Mouse (Mus musculus): ENCODE data around the gene Bach1. TPM values are rescaled to one million over a fixed set of nuclear protein-coding genes. Genes with fewer than 3 reads are reported as not detected.

Bach1 gene
- polyA plus RNA-seq, 1 experiment from 2014 or later: 14.5 TPM

GRCm38 (mm10) chr16:87729469-87729868, 30.7 kb downstream of the Bach1 start:
- Histone ChIP-seq H3K27ac (ENCODE audit: low read depth) (no peak overlapping the region), H3K4me1 (replicated peaks; ENCODE audit: control insufficient read depth, insufficient read depth, low read length) (0 out of 2 replicates have a peak, but pooled peaks cover 3% of the 10 kb centered on the region), H3K9ac (ENCODE audit: low read length) (no peak overlapping the region), H3K36me3 (ENCODE audit: control insufficient read depth, insufficient read depth, low read length) (peaks cover 52% of the 10 kb centered on the region), H3K9me3 (ENCODE audit: control insufficient read depth, low read length) (no peaks in the 10 kb centered on the region), H3K4me3 (ENCODE audit: low read depth, low read length) (no peak overlapping the region), H3K4me2 (ENCODE audit: low read length) (no peak overlapping the region), H3K27me3 (replicated peaks; ENCODE audit: control insufficient read depth, insufficient read depth, low read length) (no peaks in the 10 kb centered on the region)
- WGBS: 91% methylated on average over 20 of the region's 20 CpGs
- DNase-seq (ENCODE audit: low spot score) (no peak), ATAC-seq (replicated peaks; ENCODE audit: low FRiP score, low TSS enrichment, low read depth) (no peak)

- H3K27me3 ChIP-seq (replicated peaks; ENCODE audit: control insufficient read depth, insufficient read depth, low read length): no peaks in the 10 kb centered on the region
- no peaks in the 10 kb centered on the region for H3K9me3 ChIP-seq (ENCODE audit: control insufficient read depth, low read length)
- DNase-seq (ENCODE audit: low spot score) (no peak), ATAC-seq (replicated peaks; ENCODE audit: low FRiP score, low TSS enrichment, low read depth) (no peak)
- no peak overlapping the region for H3K9ac ChIP-seq (ENCODE audit: low read length)
- no peak overlapping the region for H3K4me2 ChIP-seq (ENCODE audit: low read length)
- no peaks in the 10 kb centered on the region for H3K4me1 ChIP-seq (replicated peaks; ENCODE audit: control insufficient read depth, insufficient read depth, low read length)
- no peak overlapping the region for H3K27ac ChIP-seq (ENCODE audit: low read depth)
- H3K4me3 ChIP-seq (ENCODE audit: low read depth, low read length): no peak overlapping the region
- H3K36me3 ChIP-seq (ENCODE audit: control insufficient read depth, insufficient read depth, low read length): peaks cover 16% of the 10 kb centered on the region
- WGBS: 87% methylated on average over 4 of the region's 4 CpGs
Measured at GRCm38 (mm10) chr16:87734868-87735381, 36.2 kb downstream of the Bach1 start.

- H3K9ac ChIP-seq (ENCODE audit: low read length): no peak overlapping the region
- DNase-seq (ENCODE audit: low spot score) (no peak), ATAC-seq (replicated peaks; ENCODE audit: low FRiP score, low TSS enrichment, low read depth) (no peak)
- no peaks in the 10 kb centered on the region for H3K27me3 ChIP-seq (replicated peaks; ENCODE audit: control insufficient read depth, insufficient read depth, low read length)
- no peak overlapping the region for H3K4me2 ChIP-seq (ENCODE audit: low read length)
- 76% methylated on average over 11 of the region's 11 CpGs for WGBS
- H3K9me3 ChIP-seq (ENCODE audit: control insufficient read depth, low read length): no peaks in the 10 kb centered on the region
- no peaks in the 10 kb centered on the region for H3K4me1 ChIP-seq (replicated peaks; ENCODE audit: control insufficient read depth, insufficient read depth, low read length)
- H3K4me3 ChIP-seq (ENCODE audit: low read depth, low read length): no peak overlapping the region
- H3K36me3 ChIP-seq (ENCODE audit: control insufficient read depth, insufficient read depth, low read length): 0 out of 2 replicates have a peak, but pooled peaks cover 5% of the 10 kb centered on the region
- no peak overlapping the region for H3K27ac ChIP-seq (ENCODE audit: low read depth)
Measured at GRCm38 (mm10) chr16:87736106-87736505, 37.4 kb downstream of the Bach1 start.

GRCm38 (mm10) chr16:87737296-87737695, 38.6 kb downstream of the Bach1 start:
- H3K27me3 ChIP-seq (replicated peaks; ENCODE audit: control insufficient read depth, insufficient read depth, low read length): no peaks in the 10 kb centered on the region
- no peak overlapping the region for H3K4me3 ChIP-seq (ENCODE audit: low read depth, low read length)
- no peak overlapping the region for H3K27ac ChIP-seq (ENCODE audit: low read depth)
- no peak for ATAC-seq (replicated peaks; ENCODE audit: low FRiP score, low TSS enrichment, low read depth)
- H3K4me1 ChIP-seq (replicated peaks; ENCODE audit: control insufficient read depth, insufficient read depth, low read length): no peaks in the 10 kb centered on the region
- H3K9me3 ChIP-seq (ENCODE audit: control insufficient read depth, low read length): no peaks in the 10 kb centered on the region
- no peak for DNase-seq (ENCODE audit: low spot score)
- 0 out of 2 replicates have a peak, but pooled peaks cover 5% of the 10 kb centered on the region for H3K36me3 ChIP-seq (ENCODE audit: control insufficient read depth, insufficient read depth, low read length)
- no peak overlapping the region for H3K9ac ChIP-seq (ENCODE audit: low read length)
- WGBS: 39% methylated on average over 8 of the region's 8 CpGs
- no peak overlapping the region for H3K4me2 ChIP-seq (ENCODE audit: low read length)

GRCm38 (mm10) chr16:87737842-87738639, 39.3 kb downstream of the Bach1 start:
- Histone ChIP-seq H3K9me3 (ENCODE audit: control insufficient read depth, low read length) (no peaks in the 10 kb centered on the region), H3K27ac (ENCODE audit: low read depth) (no peak overlapping the region), H3K27me3 (replicated peaks; ENCODE audit: control insufficient read depth, insufficient read depth, low read length) (no peaks in the 10 kb centered on the region), H3K36me3 (ENCODE audit: control insufficient read depth, insufficient read depth, low read length) (0 out of 2 replicates have a peak, but pooled peaks cover 5% of the 10 kb centered on the region), H3K9ac (ENCODE audit: low read length) (no peak overlapping the region), H3K4me1 (replicated peaks; ENCODE audit: control insufficient read depth, insufficient read depth, low read length) (no peaks in the 10 kb centered on the region), H3K4me3 (ENCODE audit: low read depth, low read length) (no peak overlapping the region), H3K4me2 (ENCODE audit: low read length) (no peak overlapping the region)
- ATAC-seq (replicated peaks; ENCODE audit: low FRiP score, low TSS enrichment, low read depth): no peak
- 83% methylated on average over 21 of the region's 21 CpGs for WGBS
- DNase-seq (ENCODE audit: low spot score): no peak

- 69% methylated on average over 9 of the region's 9 CpGs for WGBS
- no peaks in the 10 kb centered on the region for H3K4me1 ChIP-seq (replicated peaks; ENCODE audit: control insufficient read depth, insufficient read depth, low read length)
- peak; percentile 83 for ATAC-seq (replicated peaks; ENCODE audit: low FRiP score, low TSS enrichment, low read depth)
Measured at GRCm38 (mm10) chr16:87741034-87741715, 42.4 kb downstream of the Bach1 start.

GRCm38 (mm10) chr16:87743661-87744060, 44.9 kb downstream of the Bach1 start:
- Histone ChIP-seq H3K27ac (ENCODE audit: low read depth) (no peak overlapping the region), H3K4me3 (ENCODE audit: low read depth, low read length) (no peak overlapping the region), H3K4me2 (ENCODE audit: low read length) (no peak overlapping the region), H3K9me3 (ENCODE audit: control insufficient read depth, low read length) (no peaks in the 10 kb centered on the region), H3K4me1 (replicated peaks; ENCODE audit: control insufficient read depth, insufficient read depth, low read length) (no peaks in the 10 kb centered on the region), H3K27me3 (replicated peaks; ENCODE audit: control insufficient read depth, insufficient read depth, low read length) (no peaks in the 10 kb centered on the region), H3K9ac (ENCODE audit: low read length) (no peak overlapping the region), H3K36me3 (ENCODE audit: control insufficient read depth, insufficient read depth, low read length) (no peaks in the 10 kb centered on the region)
- ATAC-seq (replicated peaks; ENCODE audit: low FRiP score, low TSS enrichment, low read depth) (no peak), DNase-seq (ENCODE audit: low spot score) (no peak)
- 87% methylated on average over 3 of the region's 3 CpGs for WGBS

More at GRCm38 (mm10) chr16:87741034-87741715, 42.4 kb downstream of the Bach1 start:
- Histone ChIP-seq H3K9ac (ENCODE audit: low read length) (no peak overlapping the region), H3K36me3 (ENCODE audit: control insufficient read depth, insufficient read depth, low read length) (no peaks in the 10 kb centered on the region), H3K4me2 (ENCODE audit: low read length) (no peak overlapping the region), H3K4me3 (ENCODE audit: low read depth, low read length) (no peak overlapping the region), H3K27me3 (replicated peaks; ENCODE audit: control insufficient read depth, insufficient read depth, low read length) (no peaks in the 10 kb centered on the region), H3K9me3 (ENCODE audit: control insufficient read depth, low read length) (no peaks in the 10 kb centered on the region), H3K27ac (ENCODE audit: low read depth) (no peak overlapping the region)
- no peak for DNase-seq (ENCODE audit: low spot score)

- Histone ChIP-seq H3K4me2 (ENCODE audit: low read length) (no peak overlapping the region), H3K4me1 (replicated peaks; ENCODE audit: control insufficient read depth, insufficient read depth, low read length) (no peaks in the 10 kb centered on the region), H3K9me3 (ENCODE audit: control insufficient read depth, low read length) (no peaks in the 10 kb centered on the region), H3K36me3 (ENCODE audit: control insufficient read depth, insufficient read depth, low read length) (no peaks in the 10 kb centered on the region), H3K27me3 (replicated peaks; ENCODE audit: control insufficient read depth, insufficient read depth, low read length) (no peaks in the 10 kb centered on the region), H3K27ac (ENCODE audit: low read depth) (no peak overlapping the region), H3K4me3 (ENCODE audit: low read depth, low read length) (no peak overlapping the region), H3K9ac (ENCODE audit: low read length) (no peak overlapping the region)
- ATAC-seq (replicated peaks; ENCODE audit: low FRiP score, low TSS enrichment, low read depth) (no peak), DNase-seq (ENCODE audit: low spot score) (no peak)
- WGBS: 85% methylated on average over 2 of the region's 2 CpGs
Measured at GRCm38 (mm10) chr16:87744338-87744737, 45.6 kb downstream of the Bach1 start.
